Mouse (Mus musculus) liver, embryonic 16.5 days (tissue): ENCODE data around the gene Haus7. TPM values are rescaled to one million over a fixed set of nuclear protein-coding genes. Genes with fewer than 3 reads are reported as not detected.

Source experiments
- ATAC-seq: fragments of 200-750 bp; cut with Nextera tagmentation; 2 replicates; pipeline ENCODE4 v1.8.0; 2017; ENCODE audit warnings: low read depth, mild to moderate bottlenecking, moderate number of reproducible peaks, moderate library complexity
- H3K27ac ChIP-seq: fragments of 300-500 bp; sonication (generic); 2 replicates; pipeline ENCODE4 v1.5.1; 2014; ENCODE audit warnings: mild to moderate bottlenecking, low read length
- H3K27me3 ChIP-seq: fragments of 300-500 bp; sonication (generic); 2 replicates; pipeline ENCODE4 v1.6.1; 2014; ENCODE audit warnings: low read depth, low read length, mixed read lengths; ENCODE audit not compliant: control insufficient read depth, insufficient read depth
- H3K36me3 ChIP-seq: fragments of 300-500 bp; sonication (generic); 2 replicates; pipeline ENCODE4 v1.6.1; 2014; ENCODE audit warnings: mild to moderate bottlenecking; ENCODE audit not compliant: control insufficient read depth, insufficient read depth
- H3K4me1 ChIP-seq: fragments of 300-500 bp; sonication (generic); 2 replicates; pipeline ENCODE4 v1.6.1; 2014; ENCODE audit warnings: low read depth, low read length, mixed read lengths; ENCODE audit not compliant: control insufficient read depth
- H3K4me2 ChIP-seq: fragments of 300-500 bp; sonication (generic); 2 replicates; pipeline ENCODE4 v1.6.1; 2014; ENCODE audit warnings: low read depth, low read length, mixed read lengths
- H3K4me3 ChIP-seq: fragments of 300-500 bp; sonication (generic); 2 replicates; pipeline ENCODE4 v1.5.1; 2014; ENCODE audit warnings: low read depth, mild to moderate bottlenecking, low read length
- H3K9ac ChIP-seq: fragments of 300-500 bp; sonication (generic); 2 replicates; pipeline ENCODE4 v1.6.1; 2014; ENCODE audit warnings: low read depth, low read length
- H3K9me3 ChIP-seq: fragments of 300-500 bp; sonication (generic); replicated peaks from 2 replicates; pipeline ENCODE4 v1.6.1; 2016; ENCODE audit warnings: low read length; ENCODE audit not compliant: control insufficient read depth
- WGBS: fragments of 180-500 bp; shearing (Covaris S2); extraction: QIAGEN DNeasy Blood & Tissue Kit; methylation state at CpG from one replicate; pipeline ENCODE4 v1.1.7; 2014; ENCODE audit not compliant: insufficient replicate concordance; 5-methylcytosine and 5-hydroxymethylcytosine counted together
- polyA plus RNA-seq: library from polyadenylated mRNA; unstranded; fragments of >200 nt; fragmentation: Nextera tagmentation; extraction: Ambion mirVana; gene quantifications from 2 replicates; pipeline ENCODE4 v1.2.1, GENCODE M21; 2015

Haus7 gene
- polyA plus RNA-seq, 1 experiment from 2014 or later = 34.8 TPM

DNA sequence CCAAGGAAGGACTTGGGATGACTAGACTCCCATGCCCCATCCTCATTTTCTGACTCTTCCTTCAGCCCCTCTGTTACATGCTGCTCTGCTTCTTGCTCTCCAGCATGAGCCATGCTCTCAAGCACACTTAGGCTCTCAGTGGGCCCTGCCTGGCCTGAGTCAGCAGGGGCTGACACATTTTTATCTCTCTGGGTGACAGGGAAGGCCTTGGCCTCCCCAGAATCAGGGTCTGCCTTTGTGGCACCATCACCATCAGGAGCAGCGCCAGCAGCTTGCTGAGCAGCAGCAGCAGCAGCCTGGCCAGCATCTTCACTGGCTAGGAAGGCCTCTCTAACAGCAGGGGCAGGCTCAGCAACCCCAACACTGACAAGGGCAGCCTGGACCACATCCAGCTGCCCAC is 62.4 kb downstream of the Haus7 start:
- Histone ChIP-seq H3K36me3 (no peaks in the 10 kb centered on the region), H3K4me1 (no peaks in the 10 kb centered on the region), H3K9me3 (no peaks in the 10 kb centered on the region), H3K27me3 (no peaks in the 10 kb centered on the region; the same call in 1 of the 2 replicates), H3K9ac (no peak overlapping the region), H3K27ac (no peak overlapping the region), H3K4me2 (no peak overlapping the region), H3K4me3 (no peak overlapping the region)
- WGBS = 65% methylated on average over 1 of the region's 1 CpGs
- no peak for ATAC-seq

DNA sequence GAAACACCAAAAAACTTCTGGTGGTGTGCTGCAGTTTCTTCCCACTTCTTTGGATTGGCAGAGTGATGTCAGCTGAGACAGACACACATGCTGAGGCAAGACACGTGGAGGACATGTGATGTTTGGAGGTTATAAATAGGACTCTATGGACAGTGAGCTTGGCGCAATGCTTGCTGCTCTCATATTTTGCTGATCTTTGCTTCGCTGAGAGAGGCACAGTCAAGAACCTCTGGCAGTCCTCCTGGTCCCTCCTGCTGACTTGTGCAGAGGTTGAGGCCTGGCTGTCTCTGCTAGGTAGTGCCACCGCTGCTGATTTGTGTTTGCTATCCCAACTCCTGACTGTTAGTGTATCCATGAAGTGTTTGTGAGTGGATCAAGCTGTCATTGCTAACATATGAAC is 67.4 kb downstream of the Haus7 start:
- Histone ChIP-seq H3K9ac (no peak overlapping the region), H3K4me3 (no peak overlapping the region), H3K36me3 (no peaks in the 10 kb centered on the region), H3K9me3 (no peaks in the 10 kb centered on the region), H3K4me2 (no peak overlapping the region), H3K27me3 (no peaks in the 10 kb centered on the region; the same call in 1 of the 2 replicates), H3K4me1 (no peaks in the 10 kb centered on the region), H3K27ac (no peak overlapping the region)
- WGBS = 63% methylated on average over 4 of the region's 4 CpGs
- ATAC-seq = no peak

Other genes starting within 250 kb of the Haus7 start
- 1.3 and 1.4 TPM in 2 replicates for gene Xlr4b, start 244.7 kb downstream of the Haus7 start, polyA plus RNA-seq
- 3.0 and 3.1 TPM in 2 replicates for gene F8a, start 230.8 kb downstream of the Haus7 start, polyA plus RNA-seq
- 0.29 and 0.35 TPM in 2 replicates for gene Xlr4c, start 215.9 kb downstream of the Haus7 start, polyA plus RNA-seq
- gene Xlr3c, start 193.7 kb downstream of the Haus7 start, polyA plus RNA-seq = not detected in 2 replicates
- gene Xlr5a, start 166.1 kb downstream of the Haus7 start, polyA plus RNA-seq = 0.09 TPM in 1 of 2 replicates, not detected in the other
- gene Xlr5c, start 166.1 kb downstream of the Haus7 start, polyA plus RNA-seq = not detected in 2 replicates
- gene Gm45015, start 122.2 kb downstream of the Haus7 start, polyA plus RNA-seq = not detected in 2 replicates
- 2.0 and 2.6 TPM in 2 replicates for gene Zfp275, start 116.4 kb downstream of the Haus7 start, polyA plus RNA-seq
- gene Gm18336, start 60.3 kb downstream of the Haus7 start, polyA plus RNA-seq = not detected in 2 replicates
- gene Zfp92, start 47.9 kb downstream of the Haus7 start, polyA plus RNA-seq = not detected in 2 replicates
- not detected in 2 replicates for gene Trex2, start 23.7 kb downstream of the Haus7 start, polyA plus RNA-seq
- 12.7 and 17.0 TPM in 2 replicates for gene Bgn, start 24.6 kb upstream of the Haus7 start, polyA plus RNA-seq
- gene Atp2b3, start 44.0 kb upstream of the Haus7 start, polyA plus RNA-seq = 0.05 TPM in 1 of 2 replicates, not detected in the other
- 21.3 and 21.5 TPM in 2 replicates for gene Dusp9, start 180.4 kb upstream of the Haus7 start, polyA plus RNA-seq
- 1.5 and 1.6 TPM in 2 replicates for gene Pnck, start 201.1 kb upstream of the Haus7 start, polyA plus RNA-seq
- gene Slc6a8, start 214.1 kb upstream of the Haus7 start, polyA plus RNA-seq = 0.12 and 0.50 TPM in 2 replicates